In the genomic region with DNA sequence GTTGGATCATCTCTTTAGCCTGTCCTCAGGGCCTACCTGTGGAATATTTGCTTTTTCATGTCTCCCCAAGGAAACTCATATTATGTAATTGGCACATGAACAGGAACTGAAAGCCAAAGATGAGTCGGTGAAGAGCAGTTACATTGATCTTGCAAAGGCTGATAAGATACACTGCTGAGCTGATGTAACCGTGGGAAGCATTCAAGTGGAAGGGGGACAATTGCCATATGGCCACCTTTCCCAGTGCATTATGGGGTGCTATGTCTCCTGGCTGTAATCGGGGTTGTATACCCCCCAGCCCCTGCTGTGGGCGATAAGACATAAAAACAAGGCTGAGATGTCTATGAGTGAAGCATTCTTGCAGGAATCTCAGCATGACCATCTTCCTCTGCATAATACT, we compare ENCODE assay signal across 25 mouse cellular contexts.
A peak's percentile ranks its signal among the peaks of the same experiment; 100 is the strongest.
DNase-seq lines count a peak whose midpoint lies in the region; ATAC-seq and TF ChIP-seq lines count a peak whose summit lies in the region.
"Had no signal": no experiment of that assay in that cellular context is flagged by ENCODE, and none has a peak within 500 bp of the region (broad histone marks: within the 10 kb centered on the region; RNA-seq: fewer than 3 reads in every experiment).

No protein-coding gene starts in this region.

- peak; percentile 90 for ATAC-seq in G1E (ENCODE audit: extremely low read depth, insufficient number of reproducible peaks, low FRiP score, poor library complexity, severe bottlenecking)
- peak; percentile 30 for ATAC-seq in granulocyte monocyte progenitor cell, adult 5-6 weeks (replicated peaks; ENCODE audit: poor library complexity, severe bottlenecking)
- ATAC-seq in hindbrain, embryonic 12.5 days (ENCODE audit: low FRiP score): no peak
- no peak for ATAC-seq in forebrain, embryonic 13.5 days
- ATAC-seq in hindbrain, embryonic 16.5 days: no peak
- ATAC-seq: CD4-positive, CD25-positive, alpha-beta regulatory T cell, adult 4 months; forebrain, embryonic 14.5 days; forebrain, postnatal 0 days; intestine, embryonic 15.5 days; Patski had no signal

- no peaks in the 10 kb centered on the region for H3K27me3 ChIP-seq in G1E (ENCODE audit: insufficient read depth, low read length)
- no peaks in the 10 kb centered on the region for H3K27me3 ChIP-seq in MEL (ENCODE audit: control insufficient read depth in 1 of 2, insufficient read depth in 2 of 2, low read length in 2 of 2)
- H3K27me3 ChIP-seq in hindbrain, embryonic 12.5 days: no peaks in the 10 kb centered on the region
- no peaks in the 10 kb centered on the region for H3K27me3 ChIP-seq in forebrain, embryonic 13.5 days
- H3K27me3 ChIP-seq in hindbrain, embryonic 16.5 days (replicated peaks; ENCODE audit: control insufficient read depth, insufficient read depth, low read length): no peaks in the 10 kb centered on the region
- H3K27me3 ChIP-seq: heart, embryonic 13.5 days; hindbrain, embryonic 15.5 days; intestine, embryonic 15.5 days; Patski had no signal

- TF ChIP-seq EP300 in MEL (IDR thresholded peaks at IDR 0.05; ENCODE audit: low read depth in 1 of 2, low read length in 2 of 2): peak; percentile 85 to 92

- H3K9me3 ChIP-seq in G1E (replicated peaks) (peaks cover 11% of the 10 kb centered on the region), MEL (replicated peaks; ENCODE audit: insufficient read depth, low read length) (no peaks in the 10 kb centered on the region)
- H3K9me3 ChIP-seq in hindbrain, embryonic 12.5 days (replicated peaks): no peaks in the 10 kb centered on the region
- no peaks in the 10 kb centered on the region for H3K9me3 ChIP-seq in forebrain, embryonic 13.5 days (replicated peaks)
- H3K9me3 ChIP-seq in hindbrain, embryonic 16.5 days (ENCODE audit: control insufficient read depth, low read length): no peaks in the 10 kb centered on the region
- H3K9me3 ChIP-seq: forebrain, embryonic 10.5 days; heart, embryonic 10.5 days; heart, embryonic 13.5 days; hindbrain, embryonic 15.5 days; intestine, embryonic 15.5 days had no signal

- TF ChIP-seq CTCF in G1E (IDR thresholded peaks at IDR 0.05; ENCODE audit: low read depth, low read length) (no peak), MEL (IDR thresholded peaks at IDR 0.05 in 2 of 3, conservative IDR thresholded peaks at IDR 0.05 in 1 of 3; ENCODE audit: control insufficient read depth in 1 of 3, insufficient read depth in 1 of 3, low read depth in 2 of 3, low read length in 3 of 3, poor library complexity in 1 of 3, severe bottlenecking in 1 of 3) (no peak)

- H3K79me2 ChIP-seq in MEL (ENCODE audit: control insufficient read depth, insufficient read depth, low read length, poor library complexity): no peaks in the 10 kb centered on the region

- no peak overlapping the region for H3K4me2 ChIP-seq in hindbrain, embryonic 12.5 days (replicated peaks)
- no peak overlapping the region for H3K4me2 ChIP-seq in forebrain, embryonic 13.5 days
- no peak overlapping the region for H3K4me2 ChIP-seq in hindbrain, embryonic 16.5 days (ENCODE audit: low read length)
- H3K4me2 ChIP-seq: heart, embryonic 13.5 days; hindbrain, embryonic 15.5 days; intestine, embryonic 15.5 days had no signal

- H3K4me3 ChIP-seq in G1E (ENCODE audit: low read depth, low read length) (peak overlapping the region; percentile 41; the same call in 1 of the 2 replicates), MEL (ENCODE audit: control insufficient read depth in 1 of 2, insufficient read depth in 1 of 2, low read depth in 2 of 2, low read length in 2 of 2) (no peak overlapping the region)
- H3K4me3 ChIP-seq in hindbrain, embryonic 12.5 days: no peak overlapping the region
- H3K4me3 ChIP-seq in forebrain, embryonic 13.5 days: no peak overlapping the region
- no peak overlapping the region for H3K4me3 ChIP-seq in hindbrain, embryonic 16.5 days (ENCODE audit: low read length)
- H3K4me3 ChIP-seq: forebrain, embryonic 10.5 days; gastrocnemius, adult 2 months; heart, adult 2 months; heart, embryonic 10.5 days; heart, embryonic 13.5 days; hindbrain, embryonic 15.5 days; intestine, embryonic 15.5 days had no signal

- no peak for DNase-seq in G1E (ENCODE audit: low spot score)
- peak; percentile 79 for DNase-seq in MEL (ENCODE audit: low read depth, low spot score)
- DNase-seq: adrenal gland, postnatal 10 days; adrenal gland, postnatal 36 days; cerebellum, adult 2 months; cerebellum, adult 9-11 months; cerebellum, postnatal 25 days; forebrain, postnatal 0 days; gastrocnemius, adult 2 months; gastrocnemius, postnatal 14 days; heart, adult 2 months; heart, postnatal 14 days; heart, postnatal 4 days had no signal

- 81% methylated on average over 4 of the region's 4 CpGs for WGBS in hindbrain, embryonic 12.5 days
- WGBS in forebrain, embryonic 13.5 days: 87% methylated on average over 4 of the region's 4 CpGs
- WGBS in hindbrain, embryonic 16.5 days: 82% methylated on average over 4 of the region's 4 CpGs

- TF ChIP-seq RAD21 in MEL (IDR thresholded peaks at IDR 0.05; ENCODE audit: low read depth, low read length): no peak

- TF ChIP-seq POLR2A in MEL (IDR thresholded peaks at IDR 0.05; ENCODE audit: control insufficient read depth in 1 of 2, insufficient read depth in 1 of 2, low read depth in 1 of 2, low read length in 2 of 2, poor library complexity in 1 of 2): no peak

- H3K4me1 ChIP-seq in G1E (ENCODE audit: insufficient read depth, low read depth, low read length): peaks cover 30% of the 10 kb centered on the region
- peaks cover 27 to 32% of the 10 kb centered on the region in 2 experiments for H3K4me1 ChIP-seq in MEL (ENCODE audit: control insufficient read depth in 1 of 2, insufficient read depth in 2 of 2, low read length in 2 of 2)
- H3K4me1 ChIP-seq in hindbrain, embryonic 12.5 days: no peaks in the 10 kb centered on the region
- no peaks in the 10 kb centered on the region for H3K4me1 ChIP-seq in forebrain, embryonic 13.5 days
- no peaks in the 10 kb centered on the region for H3K4me1 ChIP-seq in hindbrain, embryonic 16.5 days (ENCODE audit: control insufficient read depth, insufficient read depth, low read depth, low read length)
- H3K4me1 ChIP-seq: forebrain, embryonic 10.5 days; hindbrain, embryonic 15.5 days; intestine, embryonic 15.5 days had no signal

- H3K36me3 ChIP-seq in G1E (replicated peaks) (no peaks in the 10 kb centered on the region), MEL (ENCODE audit: control insufficient read depth in 1 of 2, insufficient read depth in 2 of 2, low read length in 2 of 2) (peaks cover 0 to 30% of the 10 kb centered on the region in 2 experiments; a peak in 2 of 4 replicates)
- no peaks in the 10 kb centered on the region for H3K36me3 ChIP-seq in hindbrain, embryonic 12.5 days
- H3K36me3 ChIP-seq in forebrain, embryonic 13.5 days (ENCODE audit: poor library complexity, severe bottlenecking): no peaks in the 10 kb centered on the region
- no peaks in the 10 kb centered on the region for H3K36me3 ChIP-seq in hindbrain, embryonic 16.5 days (ENCODE audit: control insufficient read depth, insufficient read depth, low read length)
- H3K36me3 ChIP-seq: forebrain, embryonic 10.5 days; heart, embryonic 10.5 days; heart, embryonic 13.5 days; hindbrain, embryonic 15.5 days; intestine, embryonic 15.5 days had no signal

- peak overlapping the region; percentile 96 for H3K27ac ChIP-seq in MEL (ENCODE audit: control insufficient read depth, low read depth, low read length)
- H3K27ac ChIP-seq in hindbrain, embryonic 12.5 days: no peak overlapping the region
- no peak overlapping the region for H3K27ac ChIP-seq in forebrain, embryonic 13.5 days
- H3K27ac ChIP-seq in hindbrain, embryonic 16.5 days (ENCODE audit: low read depth, low read length): no peak overlapping the region
- H3K27ac ChIP-seq: forebrain, embryonic 10.5 days; gastrocnemius, adult 2 months; heart, adult 2 months; heart, embryonic 10.5 days; heart, embryonic 13.5 days; hindbrain, embryonic 15.5 days; intestine, embryonic 15.5 days had no signal

- H3K9ac ChIP-seq in MEL (ENCODE audit: control insufficient read depth, low read depth, low read length, poor library complexity, severe bottlenecking): peak overlapping the region; percentile 39; the same call in 1 of the 2 replicates
- no peak overlapping the region for H3K9ac ChIP-seq in hindbrain, embryonic 12.5 days
- no peak overlapping the region for H3K9ac ChIP-seq in forebrain, embryonic 13.5 days
- H3K9ac ChIP-seq in hindbrain, embryonic 16.5 days (ENCODE audit: low read depth, low read length): no peak overlapping the region
- H3K9ac ChIP-seq: forebrain, postnatal 0 days; heart, embryonic 13.5 days; hindbrain, embryonic 15.5 days; intestine, embryonic 15.5 days had no signal

TF ChIP-seq in MEL, 35 proteins besides CTCF, POLR2A, EP300 and RAD21 (continues in another document):
- TF ChIP-seq ZC3H11A (IDR thresholded peaks at IDR 0.05; ENCODE audit: low read depth, low read length) (no peak), MYC (IDR thresholded peaks at IDR 0.05; ENCODE audit: low read depth, low read length) (peak; percentile 59; the same call in 1 of the 2 replicates), GATA1 (IDR thresholded peaks at IDR 0.05; ENCODE audit: low read depth, low read length) (peak; percentile 74), KAT2A (conservative IDR thresholded peaks at IDR 0.05; ENCODE audit: low read depth, low read length) (peak; percentile 57; the same call in 1 of the 2 replicates), UBTF (IDR thresholded peaks at IDR 0.05; ENCODE audit: borderline replicate concordance, insufficient read depth, low read depth, low read length) (no peak), SIN3A (IDR thresholded peaks at IDR 0.05; ENCODE audit: low read length) (peak; percentile 63; the same call in 1 of the 2 replicates), POLR2AphosphoS2 (IDR thresholded peaks at IDR 0.05; ENCODE audit: low read length) (no peak; the same call in 1 of the 2 replicates), E2F4 (IDR thresholded peaks at IDR 0.05; ENCODE audit: borderline replicate concordance, low read depth, low read length) (no peak), GABPA (IDR thresholded peaks at IDR 0.05; ENCODE audit: low read depth, low read length) (no peak), BHLHE40 (IDR thresholded peaks at IDR 0.05; ENCODE audit: borderline replicate concordance, low read depth, low read length) (peak; percentile 48), ZKSCAN1 (IDR thresholded peaks at IDR 0.05; ENCODE audit: low read depth, low read length) (no peak), CHD1 (IDR thresholded peaks at IDR 0.05; ENCODE audit: low read depth, low read length) (no peak), ETS1 (IDR thresholded peaks at IDR 0.05; ENCODE audit: low read depth, low read length) (peak; percentile 96), NRF1 (IDR thresholded peaks at IDR 0.05; ENCODE audit: insufficient read depth, low read depth, low read length, poor library complexity, severe bottlenecking) (no peak), JUND (IDR thresholded peaks at IDR 0.05; ENCODE audit: low read depth, low read length) (no peak), NELFE (IDR thresholded peaks at IDR 0.05; ENCODE audit: low read depth, low read length) (no peak), ELF1 (IDR thresholded peaks at IDR 0.05; ENCODE audit: low read depth, low read length) (peak; percentile 15; the same call in 1 of the 2 replicates), MAX (IDR thresholded peaks at IDR 0.05; ENCODE audit: low read length) (no peak), POLR2AphosphoS5 (IDR thresholded peaks at IDR 0.05; ENCODE audit: borderline replicate concordance, low read depth, low read length) (no peak)

Comparison
In these comparisons a context has a peak if more than half of its experiments do, and no peak if none do; other contexts are left out.
1. ATAC-seq: peak in G1E (single experiment) and granulocyte monocyte progenitor cell, adult 5-6 weeks (single experiment); none in hindbrain, embryonic 12.5 days (single experiment), forebrain, embryonic 13.5 days (single experiment) and hindbrain, embryonic 16.5 days (single experiment).